Mouse (Mus musculus) heart, postnatal 0 days (tissue): ENCODE measurements around the gene Mreg. TPM values are rescaled to one million over a fixed set of nuclear protein-coding genes. Genes with fewer than 3 reads are reported as not detected.
"Not testable (repeated sequence)": the region's sequence is repeated elsewhere in the genome, so short reads cannot be mapped to it uniquely, and the experiment has no call there.

Experiments used
- ATAC-seq: fragments of 200-750 bp; cut with Nextera tagmentation; 2 replicates; pipeline ENCODE4 v1.8.0; 2017; ENCODE audit warnings: low read depth, moderate number of reproducible peaks, moderate library complexity; ENCODE audit not compliant: insufficient read depth
- DNase-seq: peaks from one replicate; pipeline ENCODE4 v3.0.0-alpha.2; 2016; ENCODE audit warnings: low spot score
- H3K27ac ChIP-seq: fragments of 300-500 bp; sonication (generic); 2 replicates; pipeline ENCODE4 v1.5.1; 2014; ENCODE audit warnings: low read depth, mild to moderate bottlenecking
- H3K27me3 ChIP-seq: fragments of 300-500 bp; sonication (generic); 2 replicates; pipeline ENCODE4 v1.6.1; 2014; ENCODE audit warnings: low read length, mixed read lengths; ENCODE audit not compliant: control insufficient read depth, insufficient read depth
- H3K36me3 ChIP-seq: fragments of 300-500 bp; sonication (generic); replicated peaks from 2 replicates; pipeline ENCODE4 v1.6.1; 2014; ENCODE audit warnings: low read length, mixed read lengths; ENCODE audit not compliant: control insufficient read depth, insufficient read depth
- H3K4me1 ChIP-seq: fragments of 300-500 bp; sonication (generic); 2 replicates; pipeline ENCODE4 v1.6.1; 2014; ENCODE audit warnings: antibody characterized with exemption; ENCODE audit not compliant: control insufficient read depth, insufficient read depth
- H3K4me2 ChIP-seq: fragments of 300-500 bp; sonication (generic); 2 replicates; pipeline ENCODE4 v1.6.1; 2014; ENCODE audit warnings: low read depth, mild to moderate bottlenecking, low read length, moderate library complexity
- H3K4me3 ChIP-seq: fragments of 300-500 bp; sonication (generic); 2 replicates; pipeline ENCODE4 v1.5.1; 2014; ENCODE audit warnings: low read depth, low read length
- H3K9ac ChIP-seq: fragments of 300-500 bp; sonication (generic); replicated peaks from 2 replicates; pipeline ENCODE4 v1.6.1; 2014; ENCODE audit warnings: low read depth, low read length, mixed read lengths
- H3K9me3 ChIP-seq: fragments of 300-500 bp; sonication (generic); replicated peaks from 2 replicates; pipeline ENCODE4 v1.6.1; 2016; ENCODE audit warnings: low read length; ENCODE audit not compliant: control insufficient read depth
- CTCF ChIP-seq: IDR thresholded peaks from 2 replicates; pipeline ENCODE4 v1.5.1; 2016; ENCODE audit warnings: antibody characterized with exemption, control low read depth, low read depth
- EP300 ChIP-seq: IDR thresholded peaks from 2 replicates; pipeline ENCODE4 v1.6.1; 2016; ENCODE audit warnings: antibody characterized with exemption, low read depth
- WGBS: fragments of 180-500 bp; shearing (Covaris S2); extraction: QIAGEN DNeasy Blood & Tissue Kit; methylation state at CpG from one replicate; pipeline ENCODE4 v1.1.7; 2014; 5-methylcytosine and 5-hydroxymethylcytosine counted together
- polyA plus RNA-seq: library from polyadenylated mRNA; unstranded; fragments of >200 nt; fragmentation: Nextera tagmentation; extraction: Ambion mirVana; gene quantifications from 2 replicates; pipeline ENCODE4 v1.2.1, GENCODE M21; 2015
- total RNA-seq: library from RNA; depleted of rRNA; stranded (reverse); fragments of >200 nt; gene quantifications from 2 replicates; pipeline ENCODE4 v1.2.3, GENCODE M21; 2014; ENCODE audit warnings: low replicate concordance

Mreg gene
- total and polyA plus RNA-seq, 2 experiments from 2014 or later = 9.5 to 12.5 TPM

GRCm38 (mm10) chr1:72232592-72232991 is 20.5 kb upstream of the Mreg start:
- peak; percentile 10; the same call in 1 of the 2 replicates for TF ChIP-seq CTCF
- ATAC-seq, H3K4me1 ChIP-seq, H3K36me3 ChIP-seq, H3K27ac ChIP-seq, H3K4me2 ChIP-seq, DNase-seq, H3K9ac ChIP-seq, H3K9me3 ChIP-seq, H3K4me3 ChIP-seq, H3K27me3 ChIP-seq: not testable (repeated sequence)
- 77% methylated on average over 10 of the region's 10 CpGs for WGBS

- no peak for TF ChIP-seq EP300
- TF ChIP-seq CTCF = no peak
- Histone ChIP-seq H3K4me3 (no peak overlapping the region), H3K27ac (no peak overlapping the region), H3K36me3 (no peaks in the 10 kb centered on the region), H3K27me3 (peaks cover under 1% of the 10 kb centered on the region), H3K9me3 (no peaks in the 10 kb centered on the region), H3K4me2 (no peak overlapping the region), H3K4me1 (no peaks in the 10 kb centered on the region), H3K9ac (no peak overlapping the region)
- WGBS = 29% methylated on average over 3 of the region's 3 CpGs
- no peak for ATAC-seq
- no peak for DNase-seq
Observed at GRCm38 (mm10) chr1:72228974-72229373, 16.9 kb upstream of the Mreg start.

GRCm38 (mm10) chr1:72227546-72227945 is 15.4 kb upstream of the Mreg start:
- H3K4me2 ChIP-seq = no peak overlapping the region
- DNase-seq = no peak
- no peak for ATAC-seq
- H3K4me1 ChIP-seq = no peaks in the 10 kb centered on the region
- peaks cover 4% of the 10 kb centered on the region for H3K27me3 ChIP-seq
- H3K4me3 ChIP-seq = no peak overlapping the region
- no peak overlapping the region for H3K27ac ChIP-seq
- WGBS = 84% methylated on average over 5 of the region's 5 CpGs
- no peak overlapping the region for H3K9ac ChIP-seq
- H3K9me3 ChIP-seq = no peaks in the 10 kb centered on the region
- no peaks in the 10 kb centered on the region for H3K36me3 ChIP-seq
- TF ChIP-seq EP300 (no peak), CTCF (no peak)

- H3K4me3 ChIP-seq = no peak overlapping the region
- 46% methylated on average over 4 of the region's 4 CpGs for WGBS
- no peaks in the 10 kb centered on the region for H3K9me3 ChIP-seq
- ATAC-seq (no peak), DNase-seq (no peak)
- peaks cover 4% of the 10 kb centered on the region for H3K27me3 ChIP-seq
- no peak overlapping the region for H3K9ac ChIP-seq
- no peak overlapping the region for H3K27ac ChIP-seq
- no peak overlapping the region for H3K4me2 ChIP-seq
- no peaks in the 10 kb centered on the region for H3K36me3 ChIP-seq
- TF ChIP-seq CTCF (no peak), EP300 (no peak)
- H3K4me1 ChIP-seq = no peaks in the 10 kb centered on the region
Observed at GRCm38 (mm10) chr1:72226887-72227481, 14.9 kb upstream of the Mreg start.

- Histone ChIP-seq H3K9ac (peak overlapping the region; percentile 74), H3K27ac (0 out of 2 replicates have a peak overlapping the region, but pooled peaks have one; percentile 20), H3K4me2 (peak overlapping the region; percentile 63), H3K27me3 (peaks cover 4% of the 10 kb centered on the region), H3K36me3 (no peaks in the 10 kb centered on the region), H3K4me3 (peak overlapping the region; percentile 50), H3K9me3 (no peaks in the 10 kb centered on the region), H3K4me1 (no peaks in the 10 kb centered on the region)
- 5% methylated on average over 10 of the region's 18 CpGs for WGBS
- TF ChIP-seq CTCF = no peak
- TF ChIP-seq EP300 = 0 out of 2 replicates have a peak, but pooled peaks have one; percentile 23
- ATAC-seq (peak; percentile 72), DNase-seq (peak; percentile 69)
Observed at GRCm38 (mm10) chr1:72226172-72226886, 14.2 kb upstream of the Mreg start.

GRCm38 (mm10) chr1:72225720-72226171 is 13.6 kb upstream of the Mreg start:
- Histone ChIP-seq H3K27ac (peak overlapping the region; percentile 46; the same call in 1 of the 2 replicates), H3K4me3 (peak overlapping the region; percentile 50), H3K9ac (peak overlapping the region; percentile 74), H3K4me2 (peak overlapping the region; percentile 63)
- H3K36me3 ChIP-seq, H3K9me3 ChIP-seq, H3K27me3 ChIP-seq, H3K4me1 ChIP-seq: not testable (repeated sequence)
- DNase-seq (peak; percentile 65), ATAC-seq (peak; percentile 84)
- WGBS = under 1% methylated on average over 25 of the region's 31 CpGs
